Comparison of ENCODE assay signal across 8 mouse cellular contexts in the genomic region with DNA sequence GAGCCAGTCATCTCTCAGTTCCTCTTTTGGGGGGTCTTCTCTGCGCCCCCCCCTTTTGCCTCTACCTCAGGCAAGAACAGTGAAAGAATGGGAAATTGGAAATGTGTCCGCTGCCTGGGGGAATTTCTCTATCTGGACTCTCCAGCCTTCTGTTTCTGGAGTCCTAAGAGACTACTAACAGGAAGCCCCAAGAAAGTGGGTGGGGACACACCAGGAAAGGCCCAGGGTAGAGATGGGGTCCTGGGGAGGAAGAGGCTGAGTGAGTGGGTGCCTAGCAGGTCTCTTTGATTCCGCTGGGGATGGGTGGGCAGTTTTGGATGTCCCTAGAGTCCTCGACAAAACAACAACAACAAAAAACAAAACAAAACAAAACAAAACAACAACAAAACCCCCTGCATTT. TPM values are rescaled to one million over a fixed set of nuclear protein-coding genes. Genes with fewer than 3 reads are reported as not detected.
DNase-seq lines count a peak whose midpoint lies in the region; ATAC-seq and TF ChIP-seq lines count a peak whose summit lies in the region.
"Had no signal": no experiment of that assay in that cellular context is flagged by ENCODE, and none has a peak within 500 bp of the region (broad histone marks: within the 10 kb centered on the region; RNA-seq: fewer than 3 reads in every experiment).

No protein-coding gene starts in this region.

- H3K27ac ChIP-seq in CH12.LX (ENCODE audit: insufficient read depth, low read depth): peak overlapping the region; percentile 94; the same call in 1 of the 2 replicates
- no peak overlapping the region; the same call in 1 of the 2 replicates for H3K27ac ChIP-seq in MEL (ENCODE audit: control insufficient read depth, low read depth, low read length)
- no peak overlapping the region for H3K27ac ChIP-seq in heart, embryonic 16.5 days (ENCODE audit: low read length)
- H3K27ac ChIP-seq in liver, embryonic 16.5 days (ENCODE audit: low read length): no peak overlapping the region

- DNase-seq in CH12.LX (ENCODE audit: extremely low read depth) (no peak), MEL (ENCODE audit: low read depth, low spot score) (peak; percentile 41)
- no peak for DNase-seq in gastrocnemius, postnatal 4 days (ENCODE audit: low spot score in 2 of 2)
- DNase-seq in ovary, adult 18-20 months (ENCODE audit: low spot score): no peak
- no peak for DNase-seq in layer of hippocampus, adult 18-20 months (ENCODE audit: low spot score in 2 of 2)
- DNase-seq: kidney, adult 8-10 months had no signal

- TF ChIP-seq RAD21 in CH12.LX (IDR thresholded peaks at IDR 0.05; ENCODE audit: low read depth, low read length) (no peak), MEL (IDR thresholded peaks at IDR 0.05; ENCODE audit: low read depth, low read length) (no peak)

- no peak for TF ChIP-seq CTCF in CH12.LX (conservative IDR thresholded peaks at IDR 0.05 in 1 of 2, IDR thresholded peaks at IDR 0.05 in 1 of 2; ENCODE audit: low read depth in 2 of 2, low read length in 2 of 2)
- TF ChIP-seq CTCF in MEL (IDR thresholded peaks at IDR 0.05 in 2 of 3, conservative IDR thresholded peaks at IDR 0.05 in 1 of 3; ENCODE audit: control insufficient read depth in 1 of 3, insufficient read depth in 1 of 3, low read depth in 2 of 3, low read length in 3 of 3, poor library complexity in 1 of 3, severe bottlenecking in 1 of 3): no peak

- H3K4me2 ChIP-seq in CH12.LX (ENCODE audit: insufficient read depth, low read depth, poor library complexity, severe bottlenecking): peak overlapping the region; percentile 84
- H3K4me2 ChIP-seq in heart, embryonic 16.5 days (ENCODE audit: low read depth, low read length): peak overlapping the region; percentile 97
- H3K4me2 ChIP-seq in liver, embryonic 16.5 days (ENCODE audit: low read depth, low read length): peak overlapping the region; percentile 66; the same call in 1 of the 2 replicates

- peaks cover 33% of the 10 kb centered on the region for H3K79me2 ChIP-seq in CH12.LX (replicated peaks; ENCODE audit: control insufficient read depth, extremely low read depth, insufficient read depth, poor library complexity, severe bottlenecking)
- no peaks in the 10 kb centered on the region for H3K79me2 ChIP-seq in MEL (ENCODE audit: control insufficient read depth, insufficient read depth, low read length, poor library complexity)

- TF ChIP-seq EP300 in CH12.LX (IDR thresholded peaks at IDR 0.05; ENCODE audit: low read length) (peak; percentile 47; the same call in 1 of the 2 replicates), MEL (IDR thresholded peaks at IDR 0.05; ENCODE audit: low read depth in 1 of 2, low read length in 2 of 2) (no peak)

- H3K27me3 ChIP-seq in CH12.LX (replicated peaks) (no peaks in the 10 kb centered on the region), MEL (ENCODE audit: control insufficient read depth in 1 of 2, insufficient read depth in 2 of 2, low read length in 2 of 2) (no peaks in the 10 kb centered on the region)
- no peaks in the 10 kb centered on the region for H3K27me3 ChIP-seq in heart, embryonic 16.5 days (ENCODE audit: control insufficient read depth, insufficient read depth, low read length)
- peaks cover 20% of the 10 kb centered on the region for H3K27me3 ChIP-seq in liver, embryonic 16.5 days (ENCODE audit: control insufficient read depth, insufficient read depth, low read depth, low read length)

- 44% methylated on average over 4 of the region's 4 CpGs for WGBS in heart, embryonic 16.5 days
- 23% methylated on average over 4 of the region's 4 CpGs for WGBS in liver, embryonic 16.5 days (ENCODE audit: insufficient replicate concordance)

- no peaks in the 10 kb centered on the region for H3K9me3 ChIP-seq in CH12.LX (replicated peaks; ENCODE audit: low read length)
- H3K9me3 ChIP-seq in MEL (replicated peaks; ENCODE audit: insufficient read depth, low read length): no peaks in the 10 kb centered on the region
- no peaks in the 10 kb centered on the region for H3K9me3 ChIP-seq in heart, embryonic 16.5 days (replicated peaks; ENCODE audit: control insufficient read depth, low read length)
- no peaks in the 10 kb centered on the region for H3K9me3 ChIP-seq in liver, embryonic 16.5 days (replicated peaks; ENCODE audit: control insufficient read depth, low read length)

- H3K9ac ChIP-seq in CH12.LX (ENCODE audit: insufficient read depth, low read depth): peak overlapping the region; percentile 99
- peak overlapping the region; percentile 63 for H3K9ac ChIP-seq in MEL (ENCODE audit: control insufficient read depth, low read depth, low read length, poor library complexity, severe bottlenecking)
- H3K9ac ChIP-seq in heart, embryonic 16.5 days (ENCODE audit: low read length): peak overlapping the region; percentile 47; the same call in 1 of the 2 replicates
- H3K9ac ChIP-seq in liver, embryonic 16.5 days (ENCODE audit: low read depth, low read length): no peak overlapping the region

- peaks cover 28 to 41% of the 10 kb centered on the region in 2 experiments for H3K36me3 ChIP-seq in CH12.LX (replicated peaks in 1 of 2; ENCODE audit: control insufficient read depth in 1 of 2, insufficient read depth in 1 of 2, low read length in 1 of 2)
- peaks cover 0 to 20% of the 10 kb centered on the region in 2 experiments; a peak in 2 of 4 replicates for H3K36me3 ChIP-seq in MEL (ENCODE audit: control insufficient read depth in 1 of 2, insufficient read depth in 2 of 2, low read length in 2 of 2)
- no peaks in the 10 kb centered on the region for H3K36me3 ChIP-seq in heart, embryonic 16.5 days (ENCODE audit: control insufficient read depth, insufficient read depth)
- no peaks in the 10 kb centered on the region for H3K36me3 ChIP-seq in liver, embryonic 16.5 days (ENCODE audit: control insufficient read depth, insufficient read depth)

- TF ChIP-seq POLR2A in CH12.LX (IDR thresholded peaks at IDR 0.05; ENCODE audit: low read depth, low read length): no peak; the same call in 1 of the 2 replicates
- TF ChIP-seq POLR2A in MEL (IDR thresholded peaks at IDR 0.05; ENCODE audit: control insufficient read depth in 1 of 2, insufficient read depth in 1 of 2, low read depth in 1 of 2, low read length in 2 of 2, poor library complexity in 1 of 2): no peak

- H3K4me1 ChIP-seq in CH12.LX (ENCODE audit: control insufficient read depth in 1 of 2, insufficient read depth in 2 of 2) (peaks cover 18 to 51% of the 10 kb centered on the region in 2 experiments), MEL (ENCODE audit: control insufficient read depth in 1 of 2, insufficient read depth in 2 of 2, low read length in 2 of 2) (peaks cover 0 to 27% of the 10 kb centered on the region in 2 experiments; a peak in 3 of 4 replicates)
- peaks cover 10% of the 10 kb centered on the region for H3K4me1 ChIP-seq in heart, embryonic 16.5 days (ENCODE audit: control insufficient read depth, insufficient read depth, low read length)
- no peaks in the 10 kb centered on the region; the same call in none of the 2 replicates for H3K4me1 ChIP-seq in liver, embryonic 16.5 days (ENCODE audit: control insufficient read depth, low read depth, low read length)

- in situ Hi-C loops in CH12.LX (cut with MboI; ENCODE audit: low pct_ligation_motif_present, low pct_unique_long_range_greater_than_20kb, low sequenced_read_pairs): no loop called here

- no peak for ATAC-seq in heart, embryonic 16.5 days (replicated peaks; ENCODE audit: extremely low read depth, insufficient read depth, low FRiP score)
- ATAC-seq in liver, embryonic 16.5 days (ENCODE audit: low read depth): no peak

- dilution Hi-C loops in CH12.LX (cut with MboI; ENCODE audit: extremely low pct_ligation_motif_present, extremely low pct_unique_long_range_greater_than_20kb, low sequenced_read_pairs): no loop called here

- H3K4me3 ChIP-seq in CH12.LX (replicated peaks in 1 of 3; ENCODE audit: low read depth in 2 of 3, low read length in 2 of 3, poor library complexity in 1 of 3) (peak overlapping the region; percentile 61 to 89 (median 72)), MEL (ENCODE audit: control insufficient read depth in 1 of 2, insufficient read depth in 1 of 2, low read depth in 2 of 2, low read length in 2 of 2) (peak overlapping the region; percentile 67 to 96)
- H3K4me3 ChIP-seq in heart, embryonic 16.5 days (ENCODE audit: low read length): peak overlapping the region; percentile 75
- H3K4me3 ChIP-seq in liver, embryonic 16.5 days (ENCODE audit: low read depth, low read length): no peak overlapping the region

RNA-seq across cellular contexts. Expression of a gene that starts 0.6 kb away (rescaled TPM):
- total RNA-seq in CH12.LX (2012; rRNA removed) (252 and 321 TPM in 2 replicates), CH12.LX (2014; rRNA removed) (106 and 123 TPM in 2 replicates), MEL (2012; rRNA removed) (2.0 and 2.5 TPM in 2 replicates)
- polyA plus RNA-seq in CH12.LX (2012; ENCODE audit: insufficient read length, low read depth) (129 and 137 TPM in 2 replicates), MEL (2012; ENCODE audit: insufficient read depth in 1 of 2, insufficient read length in 2 of 2, low read depth in 1 of 2, low replicate concordance in 2 of 2, missing spikeins in 1 of 2) (1 to 10 TPM in 1 of 2 experiments, not detected in 1; 3.4 TPM)
- 3.3 and 3.4 TPM in 2 replicates for polyA plus RNA-seq in heart, embryonic 16.5 days (2015; fragmentation: Nextera tagmentation; extraction: Ambion mirVana)
- 0.48 and 0.67 TPM in 2 replicates for polyA plus RNA-seq in liver, embryonic 16.5 days (2015; fragmentation: Nextera tagmentation; extraction: Ambion mirVana)
- 1 to 10 TPM; 1.3 to 1.4 TPM for total RNA-seq in gastrocnemius, postnatal 4 days (2021)
- 1 to 10 TPM; 1.0 to 1.2 TPM for total RNA-seq in layer of hippocampus, adult 18-20 months (2021)

RNA-seq across cellular contexts. Expression of a gene that starts 16.9 kb away (rescaled TPM):
- 0.42 and 0.89 TPM in 2 replicates for total RNA-seq in CH12.LX (2012; rRNA removed)
- total RNA-seq in CH12.LX (2014; rRNA removed): 0.09 TPM in 1 of 2 replicates, not detected in the other
- polyA plus RNA-seq in CH12.LX (2012; ENCODE audit: insufficient read length, low read depth): 2.0 and 2.1 TPM in 2 replicates
- 0.35 and 0.62 TPM in 2 replicates for total RNA-seq in MEL (2012; rRNA removed)
- polyA plus RNA-seq in MEL (2012; ENCODE audit: insufficient read depth in 1 of 2, insufficient read length in 2 of 2, low read depth in 1 of 2, low replicate concordance in 2 of 2, missing spikeins in 1 of 2): 1 to 10 TPM in 1 of 2 experiments, not detected in 1; 6.4 TPM
- polyA plus RNA-seq in heart, embryonic 16.5 days (2015; fragmentation: Nextera tagmentation; extraction: Ambion mirVana): 5.7 and 6.9 TPM in 2 replicates
- polyA plus RNA-seq in liver, embryonic 16.5 days (2015; fragmentation: Nextera tagmentation; extraction: Ambion mirVana): 0.36 and 0.60 TPM in 2 replicates
- total RNA-seq in gastrocnemius, postnatal 4 days (2021): 1 to 10 TPM; 4.0 to 4.8 TPM
- total RNA-seq in layer of hippocampus, adult 18-20 months (2021): 100 to 1,000 TPM; 515 to 565 TPM

RNA-seq across cellular contexts. Expression of a gene that starts 26.2 kb away (rescaled TPM):
- total RNA-seq in CH12.LX (2012; rRNA removed) (7.2 and 9.7 TPM in 2 replicates), CH12.LX (2014; rRNA removed) (6.8 and 7.1 TPM in 2 replicates), MEL (2012; rRNA removed) (3.2 and 3.8 TPM in 2 replicates)
- polyA plus RNA-seq in CH12.LX (2012; ENCODE audit: insufficient read length, low read depth) (33.9 and 36.9 TPM in 2 replicates), MEL (2012; ENCODE audit: insufficient read depth in 1 of 2, insufficient read length in 2 of 2, low read depth in 1 of 2, low replicate concordance in 2 of 2, missing spikeins in 1 of 2) (10 to 100 TPM in 1 of 2 experiments, not detected in 1; 20.7 TPM)
- polyA plus RNA-seq in heart, embryonic 16.5 days (2015; fragmentation: Nextera tagmentation; extraction: Ambion mirVana): 2.2 and 4.1 TPM in 2 replicates
- 4.0 and 4.3 TPM in 2 replicates for polyA plus RNA-seq in liver, embryonic 16.5 days (2015; fragmentation: Nextera tagmentation; extraction: Ambion mirVana)
- total RNA-seq in gastrocnemius, postnatal 4 days (2021): 1 to 10 TPM; 2.1 TPM
- total RNA-seq in layer of hippocampus, adult 18-20 months (2021): 1 to 10 TPM; 1.1 to 1.4 TPM

RNA-seq across cellular contexts. Expression of a gene that starts 44.8 kb away (rescaled TPM):
- total RNA-seq in CH12.LX (2012; rRNA removed): 5.1 and 6.9 TPM in 2 replicates
- total RNA-seq in CH12.LX (2014; rRNA removed): 1.4 and 2.2 TPM in 2 replicates
- 12.1 and 13.8 TPM in 2 replicates for polyA plus RNA-seq in CH12.LX (2012; ENCODE audit: insufficient read length, low read depth)
- 4.9 and 5.9 TPM in 2 replicates for total RNA-seq in MEL (2012; rRNA removed)
- 10 to 100 TPM in 1 of 2 experiments, not detected in 1; 60.8 TPM for polyA plus RNA-seq in MEL (2012; ENCODE audit: insufficient read depth in 1 of 2, insufficient read length in 2 of 2, low read depth in 1 of 2, low replicate concordance in 2 of 2, missing spikeins in 1 of 2)
- polyA plus RNA-seq in heart, embryonic 16.5 days (2015; fragmentation: Nextera tagmentation; extraction: Ambion mirVana): 14.7 and 17.0 TPM in 2 replicates
- 4.4 and 7.0 TPM in 2 replicates for polyA plus RNA-seq in liver, embryonic 16.5 days (2015; fragmentation: Nextera tagmentation; extraction: Ambion mirVana)
- 10 to 100 TPM; 35.5 to 35.7 TPM for total RNA-seq in gastrocnemius, postnatal 4 days (2021)
- 100 to 1,000 TPM; 374 to 393 TPM for total RNA-seq in layer of hippocampus, adult 18-20 months (2021)

RNA-seq across cellular contexts. Expression of a gene that starts 45.1 kb away (rescaled TPM):
- total RNA-seq in CH12.LX (2012; rRNA removed) (483 and 965 TPM in 2 replicates), CH12.LX (2014; rRNA removed) (261 and 321 TPM in 2 replicates), MEL (2012; rRNA removed) (not detected in 2 replicates)
- polyA plus RNA-seq in CH12.LX (2012; ENCODE audit: insufficient read length, low read depth) (121 and 137 TPM in 2 replicates), MEL (2012; ENCODE audit: insufficient read depth in 1 of 2, insufficient read length in 2 of 2, low read depth in 1 of 2, low replicate concordance in 2 of 2, missing spikeins in 1 of 2) (not detected)
- polyA plus RNA-seq in heart, embryonic 16.5 days (2015; fragmentation: Nextera tagmentation; extraction: Ambion mirVana): 0.17 and 0.75 TPM in 2 replicates
- not detected in 2 replicates for polyA plus RNA-seq in liver, embryonic 16.5 days (2015; fragmentation: Nextera tagmentation; extraction: Ambion mirVana)
- not detected for total RNA-seq in gastrocnemius, postnatal 4 days (2021)
- total RNA-seq in layer of hippocampus, adult 18-20 months (2021): under 1 TPM in 1 of 2 experiments, not detected in 1; 0.40 TPM

Comparison
In these comparisons a context has a peak if more than half of its experiments do, and no peak if none do; other contexts are left out.
1. RNA of a gene that starts 0.6 kb away (total RNA-seq): 106 to 321 TPM in CH12.LX; 2.0 to 2.5 TPM in MEL, 1.3 to 1.4 TPM in gastrocnemius, postnatal 4 days and 1.0 to 1.2 TPM in layer of hippocampus, adult 18-20 months; every median in the first group is over 10 times any median in the second.
2. RNA of a gene that starts 16.9 kb away (total RNA-seq): 515 to 565 TPM in layer of hippocampus, adult 18-20 months; 4.0 to 4.8 TPM in gastrocnemius, postnatal 4 days, 0.09 to 0.89 TPM in CH12.LX and 0.35 to 0.62 TPM in MEL; every median in the first group is over 10 times any median in the second.
3. Peak in every context shown above with its lines, with median percentiles within 50 percentile points of each other: H3K4me2 ChIP-seq.